Mouse (Mus musculus) ZHBTc4 (cell line): ENCODE data around the gene Dlgap5.
"Not testable (repeated sequence)": the region's sequence is repeated elsewhere in the genome, so short reads cannot be mapped to it uniquely, and the experiment has no call there.

Experiments used
- DNase-seq: peaks from one replicate; pipeline ENCODE4 v3.0.0-alpha.2; 2011; ENCODE audit warnings: low read depth, low spot score

Dlgap5 gene

GRCm38 (mm10) chr14:47417775-47418665, at the start of gene Dlgap5:
Gene Dlgap5, minus strand, starts transcription at chr14:47418407.
- DNase-seq: peak; percentile 97

DNA sequence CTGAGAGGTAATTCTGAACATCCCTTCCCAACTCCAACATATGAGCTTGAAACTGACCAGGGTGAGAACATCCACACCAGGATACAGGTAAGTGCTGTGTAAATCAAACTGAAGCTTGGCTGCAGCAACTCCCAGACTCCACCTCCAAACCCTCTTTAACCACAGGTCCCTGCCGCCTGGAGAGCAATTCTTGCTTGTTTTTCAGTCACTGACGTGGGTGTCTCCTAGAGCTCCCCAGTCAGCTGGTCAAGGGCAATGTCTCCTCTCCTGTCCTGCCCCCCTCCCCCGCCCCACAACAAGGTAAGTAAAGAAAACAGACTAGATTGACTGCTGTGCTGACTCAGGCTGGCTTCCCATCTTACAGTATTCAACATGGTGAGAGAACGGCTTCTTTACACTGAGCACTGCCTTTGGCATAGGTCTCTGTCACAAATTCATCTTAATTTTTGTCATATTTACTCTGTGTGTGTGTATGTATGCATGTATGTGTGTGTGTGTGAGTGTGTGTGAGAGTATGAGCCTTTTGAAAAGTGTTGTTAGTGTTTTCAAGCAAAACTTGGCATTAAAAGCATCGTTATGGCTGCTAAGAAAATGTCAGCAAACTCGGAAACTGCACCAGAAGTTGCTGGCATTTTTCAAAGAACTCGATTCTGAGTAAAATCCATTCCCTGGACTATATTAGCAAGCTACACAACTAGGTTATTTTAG, 47.4 kb upstream of the Dlgap5 start:
- DNase-seq: no peak

DNA sequence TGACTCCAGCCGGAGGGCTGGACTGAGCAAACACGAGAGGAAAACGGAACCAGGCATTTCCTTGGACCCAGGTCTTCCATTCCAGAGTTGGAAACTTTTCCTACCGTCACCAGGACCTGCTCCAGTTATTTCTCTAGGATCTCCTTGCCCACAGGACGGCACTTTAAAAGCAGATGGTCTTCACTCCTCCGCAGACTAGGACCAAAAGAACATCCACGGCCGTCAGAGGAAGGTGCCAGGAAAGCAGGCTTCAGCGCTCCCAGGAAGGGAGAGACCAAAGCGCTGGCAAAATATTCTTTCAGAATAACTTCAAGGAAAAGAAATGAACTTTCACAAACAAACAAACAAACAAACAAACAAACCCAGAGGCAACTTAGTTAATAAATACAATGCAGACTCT, 46.2 kb upstream of the Dlgap5 start:
- no peak for DNase-seq

GRCm38 (mm10) chr14:47462877-47463460, 44.8 kb upstream of the Dlgap5 start:
- no peak for DNase-seq

DNA sequence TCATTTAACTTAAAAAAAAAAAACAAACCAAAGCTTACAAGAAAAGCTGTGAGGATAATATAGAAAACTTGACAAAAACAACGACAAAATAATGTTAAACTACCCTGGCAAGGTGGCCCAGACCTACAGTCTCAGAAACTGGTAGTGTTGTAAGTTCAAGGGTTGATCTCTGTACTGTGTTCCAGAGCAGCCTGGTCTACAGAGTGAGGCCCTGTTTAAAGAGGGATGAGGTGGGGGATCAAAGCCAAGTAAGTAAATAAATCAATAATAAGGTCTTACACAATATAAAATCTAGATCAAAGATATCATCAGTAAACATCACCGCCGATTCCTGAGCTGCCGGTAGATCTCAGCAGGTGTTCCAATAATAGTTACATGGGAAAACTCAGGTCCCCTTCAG, 44.2 kb upstream of the Dlgap5 start:
- DNase-seq: no peak

DNA sequence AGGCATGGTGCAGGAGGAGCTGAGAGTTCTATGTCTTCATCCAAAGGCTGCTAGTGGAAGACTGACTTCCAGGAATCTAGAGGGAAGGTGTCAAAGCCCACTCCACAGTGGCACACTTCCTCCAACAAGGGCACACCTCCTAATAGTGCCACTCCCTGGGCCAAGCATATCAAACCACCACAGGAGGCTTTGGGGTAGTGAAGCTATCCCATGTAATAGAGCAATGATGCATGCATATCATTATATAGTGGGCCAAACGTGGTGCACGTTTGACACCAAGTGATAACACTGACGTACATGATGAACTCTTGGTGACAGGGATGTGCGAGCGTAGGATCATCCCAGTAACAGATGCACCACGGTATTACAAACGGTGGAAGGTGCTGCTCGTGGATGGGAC, 43.8 kb upstream of the Dlgap5 start:
- DNase-seq: no peak

GRCm38 (mm10) chr14:47459556-47459955, 41.3 kb upstream of the Dlgap5 start:
- DNase-seq: no peak

DNA sequence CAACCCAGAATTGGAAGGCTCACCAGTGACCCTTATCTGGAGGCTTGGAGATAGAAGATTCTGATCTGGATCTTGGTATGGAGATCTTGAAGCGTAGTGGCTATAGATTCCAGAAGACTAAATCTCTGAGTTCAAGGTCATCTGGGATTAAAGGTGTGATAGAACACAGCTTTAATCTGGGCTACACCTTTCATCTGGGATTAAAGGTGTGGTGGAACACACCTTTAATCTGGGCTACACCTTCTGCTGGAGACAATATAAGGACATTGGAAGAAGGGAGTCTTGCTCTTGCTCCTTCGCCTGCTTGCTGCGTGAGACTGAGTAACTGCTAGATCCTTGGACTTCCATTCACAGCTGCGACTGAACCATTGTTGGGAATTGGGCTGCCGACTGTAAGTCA, 31.9 kb upstream of the Dlgap5 start, which contains the start of gene Fbxo34:
Gene Fbxo34, plus strand, starts transcription at position 301 of the 400 bp plus-strand sequence.
- DNase-seq: not testable (repeated sequence)

- DNase-seq: no peak
Observed at GRCm38 (mm10) chr14:47445331-47446095, 27.3 kb upstream of the Dlgap5 start.

DNA sequence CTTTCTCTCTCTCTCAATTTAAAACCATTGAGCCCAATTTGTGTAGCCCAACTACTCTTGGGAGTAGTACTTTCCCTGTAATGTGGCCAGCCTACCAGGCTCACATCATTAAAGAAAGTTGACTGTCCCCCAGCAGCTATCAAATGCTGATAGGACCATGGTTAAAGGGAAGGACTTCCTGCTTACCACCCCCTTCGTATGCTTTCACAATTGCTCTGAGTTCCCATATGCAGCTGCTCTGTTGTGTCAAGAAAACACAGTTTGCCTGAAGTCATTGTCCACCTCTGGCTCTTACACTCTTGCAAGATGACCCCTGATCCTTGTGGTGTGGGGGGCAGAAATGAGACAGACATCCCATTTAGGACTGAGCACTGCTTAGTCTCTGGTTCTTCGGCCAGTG, 26.7 kb upstream of the Dlgap5 start:
- DNase-seq: no peak

DNA sequence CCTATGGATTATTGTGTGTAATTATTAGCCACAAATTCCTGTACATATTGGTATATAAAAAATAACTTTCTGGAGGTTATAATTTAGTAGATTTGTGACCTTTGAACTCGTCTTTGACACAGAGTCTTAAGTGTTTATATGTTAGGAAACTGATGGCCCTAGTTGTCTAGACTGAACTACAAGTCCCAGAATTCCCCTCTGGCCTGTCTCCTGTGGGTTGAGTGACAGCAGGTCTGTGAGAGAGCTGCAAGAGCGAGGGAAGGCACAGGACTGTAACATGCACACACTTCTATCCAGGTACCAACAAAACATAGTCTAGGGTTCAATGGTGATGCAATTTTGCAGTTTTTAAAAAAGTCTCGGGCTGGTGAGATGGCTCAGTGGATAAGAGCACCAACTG, 20.7 kb upstream of the Dlgap5 start:
- peak; percentile 39 for DNase-seq

- DNase-seq: peak; percentile 46
Observed at GRCm38 (mm10) chr14:47432987-47433386, 14.8 kb upstream of the Dlgap5 start.

DNA sequence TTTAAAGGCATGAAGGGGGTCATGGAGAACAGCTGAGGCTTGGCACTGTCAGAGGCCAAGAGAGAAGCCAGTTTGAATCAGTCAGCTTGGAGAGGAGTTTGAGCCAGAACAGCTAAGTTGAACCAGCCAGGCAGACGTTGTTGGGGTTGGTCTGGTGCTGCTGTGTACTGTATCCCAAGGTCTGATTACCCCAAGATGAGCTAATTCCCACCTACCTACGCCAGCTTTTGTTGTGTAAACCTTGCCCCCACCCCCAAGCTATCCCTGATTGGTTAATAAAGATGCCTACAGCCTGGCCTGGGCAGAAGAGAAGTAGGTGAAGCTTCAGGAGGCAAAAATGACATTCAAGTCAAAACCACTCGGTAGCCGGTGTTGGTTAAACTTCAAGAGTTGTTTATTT, 4.3 kb upstream of the Dlgap5 start:
- DNase-seq: peak; percentile 17

GRCm38 (mm10) chr14:47421606-47422005, 3.4 kb upstream of the Dlgap5 start:
- DNase-seq: peak; percentile 72

GRCm38 (mm10) chr14:47419723-47420276, 1.6 kb upstream of the Dlgap5 start:
- peak; percentile 87 for DNase-seq

- DNase-seq: no peak
Observed at GRCm38 (mm10) chr14:47419034-47419625, 923 bp upstream of the Dlgap5 start.

GRCm38 (mm10) chr14:47418666-47418991, 422 bp upstream of the Dlgap5 start:
- DNase-seq: no peak

- no peak for DNase-seq
Observed at GRCm38 (mm10) chr14:47417346-47417745, 861 bp downstream of the Dlgap5 start.

DNA sequence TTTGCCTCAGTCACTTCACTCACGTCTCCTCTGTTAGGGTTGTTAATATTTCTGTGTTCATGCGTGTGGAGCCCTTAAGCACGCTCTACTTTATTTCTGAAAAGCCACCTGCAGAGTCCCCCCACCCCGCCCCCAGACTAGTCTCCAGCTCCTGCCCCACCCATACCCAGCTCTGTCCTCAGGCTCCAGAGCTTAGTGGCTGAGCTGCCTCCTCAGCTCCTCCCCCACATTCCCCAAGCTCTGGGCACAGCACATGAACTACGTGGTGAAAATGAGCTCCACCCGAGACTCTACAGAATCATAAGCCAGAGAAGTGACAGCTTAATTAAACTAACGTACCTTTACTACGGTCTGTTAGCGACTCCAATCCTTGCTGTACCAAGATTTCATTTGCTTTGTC, 12.2 kb downstream of the Dlgap5 start:
- DNase-seq: peak; percentile 83

- no peak for DNase-seq
Observed at GRCm38 (mm10) chr14:47402735-47403134, 15.5 kb downstream of the Dlgap5 start.

GRCm38 (mm10) chr14:47396165-47396652, 22.0 kb downstream of the Dlgap5 start:
- peak; percentile 78 for DNase-seq
